Mouse (Mus musculus) E14TG2a.4 (cell line): ENCODE measurements around the gene Hdgfl2.

Experiments
- H3K27me3 ChIP-seq: 2 replicates; pipeline ENCODE4 v1.6.1; 2014; ENCODE audit warnings: low read length, control low read depth; ENCODE audit not compliant: insufficient read depth
- H3K36me3 ChIP-seq: 2 replicates; pipeline ENCODE4 v1.6.1; 2014; ENCODE audit warnings: low read length, control low read depth; ENCODE audit not compliant: insufficient read depth
- H3K4me1 ChIP-seq: replicated peaks from 2 replicates; pipeline ENCODE4 v1.6.1; 2014; ENCODE audit warnings: low read depth, low read length, control low read depth
- H3K4me3 ChIP-seq: replicated peaks from 2 replicates; pipeline ENCODE4 v1.5.1; 2014; ENCODE audit warnings: mild to moderate bottlenecking, low read length
- H3K9me3 ChIP-seq: 2 replicates; pipeline ENCODE4 v1.6.1; 2014; ENCODE audit warnings: low read length, control low read depth
- CTCF ChIP-seq: conservative IDR thresholded peaks from 2 replicates; pipeline ENCODE4 v1.5.1; 2014; ENCODE audit warnings: low read length
- NANOG ChIP-seq: IDR thresholded peaks from 2 replicates; pipeline ENCODE4 v1.6.1; 2014; ENCODE audit warnings: borderline replicate concordance, low read length, mixed read lengths
- POU5F1 ChIP-seq: IDR thresholded peaks from 2 replicates; pipeline ENCODE4 v1.6.1; 2014; ENCODE audit warnings: low read length, borderline replicate concordance

Gene Hdgfl2

DNA sequence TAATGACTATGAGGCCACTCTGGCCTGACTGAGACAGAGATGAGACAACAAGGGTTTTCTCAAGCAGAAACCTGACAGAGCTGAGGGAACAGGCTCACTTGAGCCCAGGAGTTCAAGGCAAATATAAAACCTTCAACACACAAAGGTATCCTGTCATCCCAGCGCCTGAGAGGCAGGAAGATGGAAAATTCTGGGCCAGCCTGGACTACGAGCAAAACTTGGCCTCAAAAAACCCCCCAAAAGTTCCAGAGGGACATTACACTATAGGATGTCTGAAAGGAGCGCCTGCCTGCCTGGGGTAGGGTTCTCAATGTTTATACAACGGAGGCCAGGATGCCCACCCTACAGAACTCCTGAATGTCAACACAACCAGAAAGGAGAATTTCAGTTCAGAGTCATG lies 44.2 kb upstream of the Hdgfl2 start:
- H3K4me3 ChIP-seq, result peak overlapping the region; percentile 98
- no peaks in the 10 kb centered on the region for H3K27me3 ChIP-seq
- peaks cover 78% of the 10 kb centered on the region for H3K4me1 ChIP-seq
- no peak for TF ChIP-seq POU5F1
- no peak for TF ChIP-seq NANOG
- no peak for TF ChIP-seq CTCF
- H3K36me3 ChIP-seq, result peaks cover 44% of the 10 kb centered on the region
- H3K9me3 ChIP-seq, result no peaks in the 10 kb centered on the region

DNA sequence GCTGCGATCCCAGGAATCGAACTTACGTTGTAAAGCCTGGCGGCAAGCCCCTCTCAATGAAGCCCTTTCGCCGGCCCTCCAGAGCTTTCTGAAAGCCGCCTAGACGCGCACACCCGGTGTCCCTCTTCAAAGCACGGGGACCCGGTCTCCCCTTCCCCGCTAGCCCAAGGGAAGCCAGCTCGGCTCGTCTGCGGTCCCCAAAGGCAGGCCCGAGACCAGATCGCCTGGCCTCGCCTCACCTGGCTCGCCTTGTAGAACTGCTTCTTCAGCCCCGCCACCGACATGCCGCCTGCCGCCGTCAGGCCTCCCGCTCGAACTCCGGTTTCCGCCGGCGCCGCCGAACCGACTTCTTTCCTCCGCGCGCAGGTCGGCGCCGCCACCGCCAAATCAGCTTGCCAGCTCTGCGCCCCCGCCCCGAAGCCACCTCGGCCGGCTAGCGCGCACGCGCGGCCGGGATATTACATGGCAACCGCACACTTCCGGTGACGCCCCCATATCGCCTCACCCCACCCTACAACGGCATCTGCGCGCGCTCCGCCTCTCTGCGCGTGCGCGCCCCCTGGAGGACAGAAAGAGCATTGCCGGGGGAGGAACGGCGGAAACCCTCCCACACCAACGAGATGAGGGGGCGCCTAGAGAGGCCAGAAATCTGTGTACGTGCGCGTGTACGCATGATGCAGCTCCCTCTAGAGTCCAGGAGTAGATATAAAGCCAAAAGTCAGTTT lies 43.1 kb upstream of the Hdgfl2 start, which contains the start of gene Sh3gl1:
Sh3gl1 (minus strand) TSS at position 460 of the 725 bp plus-strand sequence.
- Histone ChIP-seq H3K27me3 (no peaks in the 10 kb centered on the region), H3K4me1 (peaks cover 73% of the 10 kb centered on the region), H3K4me3 (peak within 1 kb of the TSS; percentile 98), H3K9me3 (no peaks in the 10 kb centered on the region), H3K36me3 (peaks cover 32% of the 10 kb centered on the region)
- TF ChIP-seq NANOG (no peak), CTCF (peak; percentile 96), POU5F1 (no peak)

DNA sequence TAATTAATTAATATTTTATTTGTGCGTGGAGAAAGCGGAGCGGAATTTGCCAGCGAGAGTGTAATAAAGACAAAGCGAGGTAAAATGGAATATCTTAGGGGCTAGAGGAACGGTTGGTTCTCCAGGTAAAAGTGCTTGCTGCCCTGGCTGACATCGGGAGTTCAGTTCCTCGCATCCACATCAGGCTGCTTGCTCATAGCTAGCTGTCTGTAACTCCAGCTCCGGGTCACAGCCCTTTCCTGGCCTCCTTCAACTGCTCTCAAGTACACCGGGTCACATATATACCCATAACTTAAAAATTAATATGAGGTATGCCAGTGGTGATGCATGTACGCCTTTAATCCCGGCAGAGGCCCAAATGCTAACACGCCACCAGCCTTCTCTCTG lies 42.5 kb upstream of the Hdgfl2 start:
- H3K36me3 ChIP-seq, result peaks cover 33% of the 10 kb centered on the region
- H3K4me3 ChIP-seq, result peak overlapping the region; percentile 74
- TF ChIP-seq CTCF, result no peak
- no peak for TF ChIP-seq NANOG
- no peak for TF ChIP-seq POU5F1
- peaks cover 74% of the 10 kb centered on the region for H3K4me1 ChIP-seq
- no peaks in the 10 kb centered on the region for H3K9me3 ChIP-seq
- no peaks in the 10 kb centered on the region for H3K27me3 ChIP-seq

DNA sequence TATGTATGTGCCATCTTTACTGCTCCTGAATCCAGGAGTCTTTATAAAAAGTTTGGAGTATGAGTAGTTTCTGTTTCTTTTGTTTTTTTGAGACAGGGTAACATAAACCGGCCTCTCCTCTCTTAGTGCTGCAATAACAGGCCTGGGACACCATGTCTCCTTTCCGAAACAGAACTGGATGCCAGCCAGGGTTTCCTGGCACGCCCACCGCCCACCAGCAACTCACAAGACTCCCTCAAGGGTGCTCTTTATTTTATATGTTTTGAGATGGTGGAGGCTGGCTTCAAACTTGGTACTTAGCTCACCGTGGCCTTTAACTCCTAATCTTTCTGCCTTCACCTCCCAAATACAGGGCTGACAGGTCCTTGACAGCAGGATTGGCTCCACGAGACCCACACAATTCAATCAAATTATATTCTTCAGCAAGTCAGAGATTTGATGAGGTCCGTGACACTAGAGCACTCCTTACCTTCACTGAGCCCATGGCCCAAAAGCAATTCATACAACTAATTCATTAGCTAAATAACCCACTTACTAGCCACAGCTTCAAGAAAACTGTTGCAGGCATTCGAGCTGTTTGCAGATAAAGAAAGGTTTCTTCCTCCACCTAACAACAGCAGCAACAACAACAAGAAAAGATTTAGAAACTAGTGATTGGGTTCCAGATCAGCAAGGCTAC lies 40.7 kb upstream of the Hdgfl2 start:
- Histone ChIP-seq H3K36me3 (peaks cover 36% of the 10 kb centered on the region), H3K4me3 (no peak overlapping the region), H3K4me1 (peaks cover 73% of the 10 kb centered on the region), H3K9me3 (no peaks in the 10 kb centered on the region), H3K27me3 (no peaks in the 10 kb centered on the region)
- TF ChIP-seq NANOG (no peak), CTCF (no peak), POU5F1 (no peak)

DNA sequence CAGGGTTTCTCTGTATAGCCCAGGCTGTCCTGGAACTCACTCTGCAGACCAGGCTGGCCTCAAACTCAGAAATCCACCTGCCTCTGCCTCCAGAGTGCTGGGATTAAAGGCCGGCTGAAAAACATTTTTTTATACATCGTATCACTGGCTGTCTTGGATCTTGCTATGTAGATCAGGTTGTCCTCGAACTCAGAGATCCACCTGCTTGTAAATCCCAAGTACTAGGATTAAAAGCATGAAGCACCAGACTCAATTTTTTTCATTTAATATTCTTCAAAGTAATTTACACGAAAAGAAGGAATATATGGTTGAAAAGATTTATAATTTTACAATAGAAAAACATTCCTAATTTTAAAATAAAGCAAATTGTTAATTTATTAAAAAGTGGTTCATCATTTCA lies 40.1 kb upstream of the Hdgfl2 start:
- Histone ChIP-seq H3K9me3 (no peaks in the 10 kb centered on the region), H3K36me3 (peaks cover 36% of the 10 kb centered on the region), H3K4me1 (peaks cover 73% of the 10 kb centered on the region), H3K4me3 (peak overlapping the region; percentile 95), H3K27me3 (no peaks in the 10 kb centered on the region)
- TF ChIP-seq NANOG (no peak), CTCF (no peak)

DNA sequence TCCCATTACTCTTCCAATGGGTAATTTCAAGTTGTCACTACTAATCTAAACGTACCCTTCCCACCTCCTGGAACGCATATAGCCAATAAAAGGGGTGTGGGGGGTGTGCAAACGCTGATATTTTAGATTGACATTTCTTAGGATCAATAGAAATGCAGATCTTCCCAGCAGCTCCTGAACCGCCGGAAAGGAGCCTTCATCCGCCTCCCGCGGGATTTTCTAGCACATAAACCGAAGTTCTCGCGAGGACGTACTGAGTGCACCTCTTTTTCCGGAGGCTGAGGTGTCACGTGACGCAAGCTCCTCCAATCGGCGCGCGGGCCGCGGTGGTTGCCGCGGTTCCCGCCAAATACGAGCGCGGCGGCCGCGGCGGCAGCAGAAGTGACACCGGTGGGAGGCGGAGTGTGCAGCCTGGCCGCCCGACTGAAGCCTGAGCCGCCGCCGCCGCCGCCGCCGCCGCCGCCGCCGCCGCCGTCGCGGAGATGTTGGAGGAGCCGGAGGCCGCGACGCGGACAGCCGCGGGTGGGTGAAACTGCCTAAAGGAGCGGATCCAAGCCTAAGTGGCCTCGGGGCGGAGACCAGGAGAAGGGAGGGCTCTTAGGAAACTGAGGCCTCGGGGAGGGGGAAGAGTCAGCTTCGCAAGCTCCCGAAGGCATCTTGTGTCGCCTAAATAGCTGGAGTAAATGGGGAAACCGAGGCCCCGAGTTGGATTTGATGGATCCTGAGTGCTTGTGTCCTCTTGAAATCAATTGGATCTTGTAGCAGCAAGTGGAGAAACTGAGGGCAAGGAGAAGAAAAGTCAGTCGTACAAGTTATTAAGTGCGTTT lies 39.2 kb upstream of the Hdgfl2 start, which contains the start of gene Chaf1a:
Chaf1a (plus strand) TSS at position 410 of the 827 bp plus-strand sequence.
- Histone ChIP-seq H3K9me3 (no peaks in the 10 kb centered on the region), H3K4me3 (peak within 1 kb of the TSS; percentile 95), H3K4me1 (peaks cover 67% of the 10 kb centered on the region), H3K36me3 (peaks cover 36% of the 10 kb centered on the region), H3K27me3 (no peaks in the 10 kb centered on the region)
- TF ChIP-seq NANOG, result no peak
- no peak for TF ChIP-seq POU5F1
- no peak for TF ChIP-seq CTCF

DNA sequence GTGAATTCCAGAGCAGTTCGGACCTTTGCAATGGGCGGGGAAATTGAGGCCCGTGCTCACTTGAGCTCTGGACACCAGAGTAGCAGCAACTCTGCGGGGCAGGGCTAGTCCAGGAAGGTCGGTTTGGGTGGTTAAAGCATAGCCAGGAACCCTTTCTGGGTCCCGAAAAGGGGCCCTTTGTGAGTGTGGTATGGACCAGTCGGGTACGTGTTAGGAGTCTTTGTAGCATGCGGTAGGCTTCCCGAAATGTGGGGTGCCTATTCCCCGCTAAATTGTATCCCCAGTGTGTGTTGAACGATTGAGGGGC lies 38.6 kb upstream of the Hdgfl2 start:
- TF ChIP-seq NANOG, result no peak
- no peak for TF ChIP-seq POU5F1
- TF ChIP-seq CTCF, result no peak
- Histone ChIP-seq H3K27me3 (no peaks in the 10 kb centered on the region), H3K4me3 (peak overlapping the region; percentile 95)

DNA sequence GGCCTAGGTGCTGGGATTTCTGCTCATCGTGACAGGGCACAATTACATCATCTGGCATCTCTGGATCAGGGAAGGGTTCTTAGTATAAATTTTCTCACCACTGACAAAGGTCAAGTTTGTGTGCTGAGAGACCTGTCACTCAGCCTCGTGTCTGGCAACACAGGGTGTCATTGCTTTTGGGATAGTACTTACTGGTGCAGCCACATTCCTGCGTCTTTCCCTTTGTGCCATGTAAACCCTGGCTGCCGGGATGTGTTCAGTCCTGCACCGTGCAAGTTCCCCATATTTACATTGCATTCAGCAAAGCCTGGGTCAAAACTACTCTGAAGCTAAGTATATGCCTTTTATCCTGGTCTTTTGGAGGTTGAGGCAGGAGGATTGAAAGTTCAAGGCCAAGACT lies 28.1 kb upstream of the Hdgfl2 start:
- TF ChIP-seq CTCF, result no peak
- no peak for TF ChIP-seq POU5F1
- no peak for TF ChIP-seq NANOG
- peaks cover 96% of the 10 kb centered on the region for H3K36me3 ChIP-seq
- H3K4me1 ChIP-seq, result peaks cover 51% of the 10 kb centered on the region
- H3K4me3 ChIP-seq, result no peak overlapping the region
- no peaks in the 10 kb centered on the region for H3K9me3 ChIP-seq
- no peaks in the 10 kb centered on the region for H3K27me3 ChIP-seq

More for the DNA sequence above, 38.6 kb upstream of the Hdgfl2 start:
- no peaks in the 10 kb centered on the region for H3K9me3 ChIP-seq
- peaks cover 41% of the 10 kb centered on the region for H3K36me3 ChIP-seq
- peaks cover 67% of the 10 kb centered on the region for H3K4me1 ChIP-seq
